Mouse (Mus musculus): ENCODE measurements around the gene Lyrm1. TPM values are rescaled to one million over a fixed set of nuclear protein-coding genes. Genes with fewer than 3 reads are reported as not detected.

The Lyrm1 gene
- total and polyA plus RNA-seq, 2 experiments from 2014 or later, result 7.8 to 21.9 TPM

- H3K27me3 ChIP-seq (ENCODE audit: insufficient read depth, low read length), result no peaks in the 10 kb centered on the region
- H3K9ac ChIP-seq (replicated peaks; ENCODE audit: low read length), result no peak overlapping the region
- H3K36me3 ChIP-seq (ENCODE audit: insufficient read depth, low read length), result peaks cover 6% of the 10 kb centered on the region
- H3K27ac ChIP-seq, result no peak overlapping the region
- no peak overlapping the region for H3K4me2 ChIP-seq (ENCODE audit: low read depth, low read length)
- no peak for TF ChIP-seq CTCF (IDR thresholded peaks at IDR 0.05; ENCODE audit: low read depth)
- H3K4me3 ChIP-seq (ENCODE audit: low read length), result no peak overlapping the region
- no peaks in the 10 kb centered on the region for H3K4me1 ChIP-seq (ENCODE audit: insufficient read depth, low read length)
- H3K9me3 ChIP-seq (ENCODE audit: low read length), result no peaks in the 10 kb centered on the region
- no peak for ATAC-seq
- DNase-seq (ENCODE audit: low spot score), result no peak
Observed at GRCm38 (mm10) chr7:119855031-119855430, 40.6 kb upstream of the Lyrm1 start.

DNA sequence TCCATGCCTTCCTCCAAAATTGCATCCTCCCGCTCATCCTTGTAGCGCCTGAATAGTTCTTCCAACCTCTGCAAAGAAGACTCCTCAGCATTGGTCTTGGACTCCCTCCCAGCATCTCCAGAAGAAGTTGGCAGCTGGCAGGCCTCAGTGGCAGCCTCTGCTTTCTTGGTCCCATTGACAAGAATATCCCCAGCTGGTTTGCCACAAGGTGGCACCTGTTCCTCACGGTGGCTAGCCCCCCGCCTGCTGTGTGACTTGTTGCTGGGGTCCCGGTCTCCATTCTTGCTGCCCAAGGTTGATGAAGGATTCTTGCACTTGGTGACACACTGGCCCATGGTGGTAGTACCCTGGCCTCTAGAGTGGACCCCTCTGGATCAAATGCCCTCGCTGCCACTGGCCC lies 36.2 kb upstream of the Lyrm1 start:
- ATAC-seq (no peak), DNase-seq (ENCODE audit: low spot score) (no peak)
- Histone ChIP-seq H3K27me3 (ENCODE audit: insufficient read depth, low read length) (no peaks in the 10 kb centered on the region), H3K9ac (replicated peaks; ENCODE audit: low read length) (no peak overlapping the region), H3K9me3 (ENCODE audit: low read length) (no peaks in the 10 kb centered on the region), H3K4me2 (ENCODE audit: low read depth, low read length) (no peak overlapping the region), H3K4me1 (ENCODE audit: insufficient read depth, low read length) (peaks cover 9% of the 10 kb centered on the region; the same call in 1 of the 2 replicates), H3K4me3 (ENCODE audit: low read length) (no peak overlapping the region), H3K36me3 (ENCODE audit: insufficient read depth, low read length) (peaks cover 4% of the 10 kb centered on the region), H3K27ac (no peak overlapping the region)
- WGBS, result 76% methylated on average over 6 of the region's 6 CpGs
- TF ChIP-seq CTCF (IDR thresholded peaks at IDR 0.05; ENCODE audit: low read depth), result peak; percentile 44

DNA sequence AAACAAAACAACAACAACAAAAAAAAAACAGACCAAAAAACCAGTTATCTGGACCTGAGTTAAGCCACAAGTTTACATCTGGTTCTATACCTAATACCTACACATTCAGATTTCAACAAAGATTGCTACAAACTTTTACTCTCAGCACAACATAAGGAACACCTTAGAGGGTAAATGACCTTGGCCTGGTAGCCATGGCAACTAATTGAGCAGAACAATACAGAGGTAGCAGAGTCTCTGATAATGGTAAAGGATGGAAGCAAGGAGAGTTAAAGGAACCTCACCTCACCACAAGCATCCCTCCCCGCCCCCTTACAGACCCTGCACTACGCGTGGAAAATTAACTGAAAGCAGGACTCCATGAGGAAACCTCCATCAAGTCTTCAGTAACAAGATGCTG lies 35.5 kb upstream of the Lyrm1 start:
- no peak for TF ChIP-seq CTCF (IDR thresholded peaks at IDR 0.05; ENCODE audit: low read depth)
- DNase-seq (ENCODE audit: low spot score) (no peak), ATAC-seq (no peak)
- Histone ChIP-seq H3K4me3 (ENCODE audit: low read length) (no peak overlapping the region), H3K4me2 (ENCODE audit: low read depth, low read length) (no peak overlapping the region), H3K9me3 (ENCODE audit: low read length) (no peaks in the 10 kb centered on the region), H3K27ac (no peak overlapping the region), H3K36me3 (ENCODE audit: insufficient read depth, low read length) (peaks cover 4% of the 10 kb centered on the region), H3K27me3 (ENCODE audit: insufficient read depth, low read length) (no peaks in the 10 kb centered on the region), H3K9ac (replicated peaks; ENCODE audit: low read length) (no peak overlapping the region), H3K4me1 (ENCODE audit: insufficient read depth, low read length) (peaks cover 9% of the 10 kb centered on the region; the same call in 1 of the 2 replicates)
- 87% methylated on average over 3 of the region's 3 CpGs for WGBS

DNA sequence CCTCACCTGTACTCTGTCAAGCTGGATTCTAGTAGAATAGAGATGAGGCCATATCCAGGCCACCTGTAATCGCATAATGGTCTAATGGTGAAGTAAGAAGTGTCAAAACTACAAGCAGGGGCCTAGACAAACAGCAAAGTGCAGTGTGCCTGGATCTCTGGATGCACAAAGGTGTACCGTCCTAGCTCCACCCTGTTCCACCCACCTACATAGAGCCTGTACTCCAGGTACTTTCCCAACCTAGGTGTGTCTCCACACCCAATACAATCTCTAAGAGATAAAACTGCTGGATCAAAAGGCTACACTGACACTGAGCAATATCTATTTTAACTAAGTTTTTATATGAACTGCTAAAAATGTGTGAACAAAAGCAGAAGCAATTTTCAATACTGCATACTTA lies 35.1 kb upstream of the Lyrm1 start:
- no peak for DNase-seq (ENCODE audit: low spot score)
- H3K9me3 ChIP-seq (ENCODE audit: low read length), result no peaks in the 10 kb centered on the region
- peaks cover 4% of the 10 kb centered on the region for H3K36me3 ChIP-seq (ENCODE audit: insufficient read depth, low read length)
- 89% methylated on average over 2 of the region's 2 CpGs for WGBS
- no peak for ATAC-seq
- H3K4me2 ChIP-seq (ENCODE audit: low read depth, low read length), result no peak overlapping the region
- TF ChIP-seq CTCF (IDR thresholded peaks at IDR 0.05; ENCODE audit: low read depth), result no peak
- H3K27ac ChIP-seq, result no peak overlapping the region
- no peak overlapping the region for H3K9ac ChIP-seq (replicated peaks; ENCODE audit: low read length)
- H3K27me3 ChIP-seq (ENCODE audit: insufficient read depth, low read length), result no peaks in the 10 kb centered on the region
- H3K4me3 ChIP-seq (ENCODE audit: low read length), result no peak overlapping the region
- H3K4me1 ChIP-seq (ENCODE audit: insufficient read depth, low read length), result peaks cover 9% of the 10 kb centered on the region; the same call in 1 of the 2 replicates

- DNase-seq (ENCODE audit: low spot score) (no peak), ATAC-seq (no peak)
- H3K9ac ChIP-seq (replicated peaks; ENCODE audit: low read length), result no peak overlapping the region; the same call in 1 of the 2 replicates
- TF ChIP-seq CTCF (IDR thresholded peaks at IDR 0.05; ENCODE audit: low read depth), result no peak
- H3K27ac ChIP-seq, result peak overlapping the region; percentile 56; the same call in 1 of the 2 replicates
- no peak overlapping the region for H3K4me3 ChIP-seq (ENCODE audit: low read length)
- H3K4me1 ChIP-seq (ENCODE audit: insufficient read depth, low read length), result peaks cover 9% of the 10 kb centered on the region; the same call in 1 of the 2 replicates
- H3K36me3 ChIP-seq (ENCODE audit: insufficient read depth, low read length), result peaks cover 4% of the 10 kb centered on the region
- H3K4me2 ChIP-seq (ENCODE audit: low read depth, low read length), result no peak overlapping the region
- H3K27me3 ChIP-seq (ENCODE audit: insufficient read depth, low read length), result no peaks in the 10 kb centered on the region
- H3K9me3 ChIP-seq (ENCODE audit: low read length), result no peaks in the 10 kb centered on the region
Observed at GRCm38 (mm10) chr7:119860971-119861334, 34.7 kb upstream of the Lyrm1 start.

GRCm38 (mm10) chr7:119861335-119862091 lies 34.1 kb upstream of the Lyrm1 start:
- Histone ChIP-seq H3K27ac (peak overlapping the region; percentile 56), H3K9me3 (ENCODE audit: low read length) (no peaks in the 10 kb centered on the region), H3K4me2 (ENCODE audit: low read depth, low read length) (no peak overlapping the region), H3K4me3 (ENCODE audit: low read length) (no peak overlapping the region), H3K9ac (replicated peaks; ENCODE audit: low read length) (no peak overlapping the region; the same call in 1 of the 2 replicates), H3K27me3 (ENCODE audit: insufficient read depth, low read length) (no peaks in the 10 kb centered on the region), H3K36me3 (ENCODE audit: insufficient read depth, low read length) (peaks cover 4% of the 10 kb centered on the region), H3K4me1 (ENCODE audit: insufficient read depth, low read length) (peaks cover 9% of the 10 kb centered on the region; the same call in 1 of the 2 replicates)
- DNase-seq (ENCODE audit: low spot score) (peak; percentile 44), ATAC-seq (peak; percentile 72)
- TF ChIP-seq CTCF (IDR thresholded peaks at IDR 0.05; ENCODE audit: low read depth), result no peak
- WGBS, result 26% methylated on average over 6 of the region's 6 CpGs

- H3K27me3 ChIP-seq (ENCODE audit: insufficient read depth, low read length), result no peaks in the 10 kb centered on the region
- DNase-seq (ENCODE audit: low spot score) (peak; percentile 41), ATAC-seq (peak; percentile 28; the same call in 1 of the 2 replicates)
- no peaks in the 10 kb centered on the region for H3K9me3 ChIP-seq (ENCODE audit: low read length)
- peaks cover 4% of the 10 kb centered on the region for H3K36me3 ChIP-seq (ENCODE audit: insufficient read depth, low read length)
- no peak overlapping the region for H3K4me3 ChIP-seq (ENCODE audit: low read length)
- peak overlapping the region; percentile 56; the same call in 1 of the 2 replicates for H3K27ac ChIP-seq
- peaks cover 9% of the 10 kb centered on the region; the same call in 1 of the 2 replicates for H3K4me1 ChIP-seq (ENCODE audit: insufficient read depth, low read length)
- no peak overlapping the region; the same call in 1 of the 2 replicates for H3K9ac ChIP-seq (replicated peaks; ENCODE audit: low read length)
- 20% methylated on average over 1 of the region's 1 CpGs for WGBS
- no peak for TF ChIP-seq CTCF (IDR thresholded peaks at IDR 0.05; ENCODE audit: low read depth)
- H3K4me2 ChIP-seq (ENCODE audit: low read depth, low read length), result no peak overlapping the region
Observed at GRCm38 (mm10) chr7:119862167-119862566, 33.5 kb upstream of the Lyrm1 start.
